Mouse (Mus musculus): Measurements from ENCODE around the gene Mboat2.

DNA sequence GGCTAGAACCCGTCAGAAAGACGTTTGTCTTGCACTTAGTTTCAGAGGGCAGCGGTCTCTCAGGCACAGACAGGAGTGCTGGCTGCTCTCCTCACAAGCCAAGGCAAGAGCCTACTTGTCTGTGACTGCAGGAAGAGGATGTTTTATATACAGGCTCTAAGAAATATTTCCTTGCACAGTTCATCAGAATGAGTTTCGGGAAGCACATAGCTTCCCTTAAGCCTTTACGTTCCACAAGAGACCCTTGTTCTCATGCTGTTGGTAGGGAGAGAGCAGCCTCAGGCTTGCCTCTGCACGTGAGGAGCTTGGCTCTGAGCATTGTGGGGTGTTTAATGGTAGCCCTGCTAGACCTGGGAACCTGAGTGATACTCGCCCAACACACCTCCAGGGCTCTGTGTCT lies 46.6 kb downstream of the Mboat2 start:
- TF ChIP-seq CTCF (IDR thresholded peaks at IDR 0.05; ENCODE audit: borderline replicate concordance, insufficient read depth, low read depth, low read length) (no peak), POLR2A (IDR thresholded peaks at IDR 0.05; ENCODE audit: borderline replicate concordance, insufficient read depth, low read length) (no peak)

All from cerebellum, adult 2 months (tissue).